Mouse (Mus musculus) spleen, adult 18-20 months (tissue): ENCODE measurements around the gene Rbm15b.

Experiments
- DNase-seq, 2 experiments: peaks; one replicate each; pipeline ENCODE4 v3.0.0; 2022; ENCODE audit warnings: mixed read lengths in 2 of 2

Rbm15b gene

DNA sequence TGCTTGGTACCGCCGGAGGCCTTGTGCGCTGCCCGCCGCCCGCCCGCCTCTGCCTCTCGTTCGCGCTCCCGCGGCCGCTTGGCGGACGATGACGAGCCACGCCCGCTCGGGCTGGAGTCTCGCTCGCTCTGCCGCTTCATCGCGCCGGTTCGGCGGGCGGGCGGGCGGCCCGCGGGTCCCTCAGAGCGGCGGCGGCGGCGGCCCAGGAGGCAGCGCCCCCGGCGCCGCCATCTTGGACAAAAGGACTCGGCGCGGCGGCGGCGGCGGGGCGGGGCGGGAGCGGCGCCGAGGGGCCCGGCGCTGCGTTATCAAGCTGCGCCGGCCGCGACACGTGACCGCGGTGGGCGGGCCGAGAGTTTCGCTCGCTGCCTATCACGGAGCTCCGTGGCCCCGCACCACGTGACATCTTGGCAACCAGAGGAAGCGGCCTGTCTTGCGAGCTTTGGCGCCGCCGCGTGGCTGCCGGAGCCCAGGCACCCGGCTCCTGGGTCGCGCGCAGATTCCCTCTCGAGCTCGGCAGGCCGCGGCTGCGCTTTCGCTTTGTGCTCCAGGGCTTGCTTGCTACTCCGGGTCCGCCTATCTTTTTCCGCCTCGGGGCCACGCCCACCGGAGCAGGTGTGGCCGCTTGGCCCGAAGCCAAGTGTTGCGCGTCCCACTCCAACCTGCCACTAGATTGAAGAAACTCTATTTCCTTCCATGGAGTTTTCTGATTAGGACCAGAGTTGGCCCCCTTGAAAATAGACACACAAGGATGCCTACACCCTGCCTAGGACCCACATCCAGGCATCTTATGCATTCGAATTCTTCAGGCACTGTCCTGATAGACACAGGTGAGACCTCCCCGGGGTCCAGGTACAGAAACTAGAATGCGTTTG, at the start of gene Rbm15b:
Gene Rbm15b, minus strand, starts transcription at position 601 of the 875 bp plus-strand sequence.
- peak; percentile 97 to 98 for DNase-seq

DNA sequence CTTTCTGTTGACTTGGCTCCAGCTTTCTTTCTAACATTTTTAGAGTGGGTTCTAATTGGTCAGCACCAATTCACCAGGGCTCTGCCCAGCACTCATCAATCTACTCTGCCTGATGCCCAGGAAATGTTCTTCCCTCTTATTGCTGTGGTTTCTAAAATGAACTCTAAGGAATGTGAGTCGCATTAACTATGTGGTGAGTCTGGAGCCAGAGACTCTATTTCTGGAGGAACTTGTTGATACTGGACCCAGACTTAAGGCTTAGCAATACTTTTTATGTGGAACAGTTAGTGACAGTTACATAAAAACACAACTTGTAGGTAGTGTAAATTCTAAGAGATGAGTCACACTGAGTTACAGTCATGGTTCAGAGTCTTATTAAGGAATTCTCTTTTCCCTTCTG, 47.8 kb upstream of the Rbm15b start:
- no peak for DNase-seq

DNA sequence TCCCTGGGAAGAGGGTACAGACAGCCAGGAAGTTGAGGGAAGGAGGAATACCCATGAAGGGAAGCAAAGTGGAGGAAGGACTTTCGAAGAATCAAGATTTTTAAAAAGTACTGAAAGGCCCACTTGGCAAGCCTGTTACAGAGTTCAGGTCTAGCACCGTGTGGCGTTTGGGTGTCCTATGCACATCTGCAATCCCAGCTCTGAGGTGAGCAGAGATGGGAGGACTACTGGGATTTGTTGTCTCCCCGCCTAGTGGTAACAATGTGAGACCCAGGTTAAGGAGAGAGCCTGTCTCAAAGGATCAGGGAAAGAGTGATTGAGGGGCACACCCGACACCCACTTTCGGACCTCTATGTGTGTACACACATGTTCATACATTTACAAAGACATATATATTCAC, 27.6 kb upstream of the Rbm15b start:
- DNase-seq, result no peak

DNA sequence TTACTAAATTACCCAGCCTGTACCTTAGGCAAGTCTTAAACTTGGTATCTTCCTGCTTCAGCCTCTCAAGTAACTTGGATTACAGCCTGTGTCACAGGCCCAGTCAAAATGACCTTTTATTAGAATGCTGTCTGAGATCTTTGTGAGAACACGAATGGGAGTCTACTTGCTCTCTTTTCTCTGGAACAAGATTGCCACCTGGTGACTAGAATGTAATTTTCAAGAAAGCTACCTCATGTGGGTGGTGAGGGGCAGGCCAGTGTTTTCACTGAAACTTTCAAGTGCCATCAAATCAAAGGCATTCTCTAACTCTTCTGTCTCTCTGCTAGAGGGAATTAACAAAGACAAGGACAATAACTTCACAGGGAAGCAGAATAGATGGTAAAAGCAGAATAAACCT, 26.5 kb upstream of the Rbm15b start:
- DNase-seq, result no peak

DNA sequence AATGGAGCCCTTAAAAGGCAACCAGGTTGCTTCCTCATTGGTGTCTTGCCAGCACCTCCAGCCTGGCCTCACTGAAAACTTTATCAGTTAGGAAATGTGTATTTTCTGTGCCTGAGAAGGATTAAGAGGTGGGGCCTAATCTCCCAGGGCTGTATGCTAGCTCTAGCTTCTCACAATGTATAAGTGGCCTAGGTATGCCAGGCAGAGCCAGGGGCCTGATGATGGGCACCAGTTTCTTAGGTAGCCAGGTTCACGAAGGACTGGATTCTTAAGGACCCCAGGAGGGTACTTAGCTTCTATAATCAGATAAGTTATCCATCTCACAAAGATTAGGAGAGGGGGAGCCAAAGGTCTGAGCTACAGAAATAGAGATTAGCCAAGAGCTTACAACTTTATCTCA, 24.4 kb upstream of the Rbm15b start:
- no peak for DNase-seq

DNA sequence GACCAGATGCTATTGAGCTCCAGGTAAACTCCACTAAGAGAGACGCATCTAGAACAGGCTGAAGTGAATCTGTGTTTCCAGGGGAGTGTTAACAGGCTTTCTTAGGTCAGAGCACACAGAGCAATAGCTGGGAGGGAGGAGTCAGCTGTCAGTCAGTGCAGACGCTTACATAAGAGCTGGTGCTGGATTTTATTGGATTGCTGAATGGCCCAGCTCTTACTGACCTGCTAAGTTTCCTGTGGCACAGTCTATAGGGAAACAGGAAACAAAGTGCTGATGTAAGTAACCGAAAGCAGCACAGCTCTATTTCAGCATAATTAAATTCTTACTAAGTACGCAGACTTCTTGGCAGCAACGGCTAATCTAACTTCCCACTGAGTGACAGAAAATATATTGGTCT, 21.5 kb upstream of the Rbm15b start:
- no peak for DNase-seq

DNA sequence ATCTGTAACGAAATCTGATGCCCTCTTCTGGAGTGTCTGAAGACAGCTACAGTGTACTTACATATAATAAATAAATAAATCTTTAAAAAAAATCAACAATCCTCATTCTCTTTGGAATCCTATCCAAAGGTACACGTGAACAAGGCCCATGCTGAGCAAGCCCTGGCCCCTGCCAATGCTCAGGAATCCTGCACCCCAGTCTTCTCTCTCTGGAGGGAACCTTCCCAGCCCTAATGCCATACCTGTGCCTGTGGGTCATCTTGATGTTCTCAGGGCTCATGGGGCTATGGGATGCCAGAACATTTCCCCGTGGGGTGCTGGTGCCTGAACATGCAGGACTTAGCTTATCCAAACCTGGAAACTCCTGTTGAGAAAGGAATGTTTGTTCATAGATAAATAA, 20.9 kb upstream of the Rbm15b start:
- no peak for DNase-seq

DNA sequence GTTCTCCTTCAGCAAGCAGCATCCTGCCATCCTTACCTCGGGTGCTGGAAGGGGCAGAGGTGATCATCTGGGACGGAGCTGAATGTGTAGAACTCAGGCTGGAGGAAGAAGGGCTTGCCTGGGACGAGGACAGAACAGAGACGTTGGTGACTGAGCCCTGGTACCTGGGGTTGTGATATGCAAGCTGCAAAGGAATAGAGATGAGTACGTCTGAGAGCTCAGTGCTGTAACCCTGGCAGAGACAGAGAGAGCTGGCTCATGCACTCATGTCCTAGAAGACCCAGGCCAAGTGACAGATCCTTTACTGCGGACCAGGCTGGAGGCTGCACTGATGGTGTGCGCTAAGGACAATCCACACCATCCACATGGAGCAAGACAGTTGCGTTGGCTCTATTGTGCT, 19.4 kb upstream of the Rbm15b start:
- DNase-seq, result no peak

DNA sequence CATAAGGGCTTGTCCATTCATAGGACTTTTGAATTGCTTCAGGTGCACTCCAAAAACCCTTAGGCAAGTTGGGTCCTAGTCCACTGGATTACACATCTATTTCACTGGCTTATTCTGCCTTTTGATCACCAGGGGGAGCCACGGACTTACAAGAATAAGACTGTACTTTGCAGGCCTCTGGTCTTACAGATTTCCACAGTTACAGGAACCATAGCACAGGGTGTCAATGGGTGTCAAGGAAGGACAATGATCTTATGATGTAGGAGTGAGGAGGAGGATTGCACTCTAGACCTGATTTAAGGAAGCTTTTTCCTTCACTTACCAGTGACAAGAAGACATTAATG, 16.5 kb upstream of the Rbm15b start:
- no peak for DNase-seq

DNA sequence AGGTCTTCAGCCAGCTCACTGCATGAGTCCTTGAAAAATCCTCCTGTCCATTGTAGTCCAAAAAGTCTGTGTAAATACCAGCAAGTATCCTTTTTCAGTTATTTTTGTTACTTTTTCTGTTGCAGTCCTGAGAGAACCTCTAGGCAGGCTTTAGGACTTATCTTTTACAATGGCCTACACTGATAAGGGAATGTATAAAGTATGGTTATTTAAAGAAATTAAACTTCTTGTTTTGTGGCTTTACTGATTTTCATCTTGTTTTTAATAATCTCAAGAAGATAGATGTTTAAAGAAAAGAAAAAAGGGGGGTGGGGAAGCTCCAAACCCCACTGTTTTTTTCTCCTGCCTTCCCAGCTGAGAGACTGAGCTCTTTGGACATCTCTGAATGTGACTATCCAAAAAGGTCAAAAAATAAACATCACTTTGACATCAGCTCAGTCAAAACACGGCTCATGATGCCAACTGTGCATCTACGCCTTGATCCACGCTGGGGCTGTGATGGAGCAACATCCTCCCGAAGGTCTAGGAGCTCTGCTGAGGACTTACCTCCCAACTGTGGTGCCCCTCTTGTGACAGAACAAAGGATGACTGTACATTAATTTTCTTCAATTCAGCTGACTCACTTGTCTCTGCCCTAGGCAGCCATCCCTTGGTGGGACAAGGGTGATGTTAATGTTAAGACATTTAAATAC, 16.0 kb upstream of the Rbm15b start:
- no peak for DNase-seq

DNA sequence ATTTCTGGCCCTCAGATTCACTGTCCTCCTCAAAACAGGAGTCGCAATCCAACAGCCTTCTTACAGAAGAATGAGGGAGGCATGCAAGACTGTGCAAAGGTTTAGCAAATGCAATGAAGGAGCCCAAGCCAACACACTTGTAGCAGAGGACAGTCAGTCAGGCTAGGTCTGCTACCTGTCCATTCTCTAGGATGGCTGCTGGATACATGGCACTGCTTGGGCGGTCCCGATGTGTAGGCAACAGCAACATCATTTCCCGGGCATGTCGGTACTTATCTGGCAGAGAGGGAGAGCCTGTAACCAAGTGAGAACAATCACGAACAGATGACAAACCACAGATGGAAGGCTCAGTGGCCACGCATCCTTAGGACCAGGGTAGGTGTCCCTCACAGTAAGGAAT, 14.4 kb upstream of the Rbm15b start:
- no peak for DNase-seq

DNA sequence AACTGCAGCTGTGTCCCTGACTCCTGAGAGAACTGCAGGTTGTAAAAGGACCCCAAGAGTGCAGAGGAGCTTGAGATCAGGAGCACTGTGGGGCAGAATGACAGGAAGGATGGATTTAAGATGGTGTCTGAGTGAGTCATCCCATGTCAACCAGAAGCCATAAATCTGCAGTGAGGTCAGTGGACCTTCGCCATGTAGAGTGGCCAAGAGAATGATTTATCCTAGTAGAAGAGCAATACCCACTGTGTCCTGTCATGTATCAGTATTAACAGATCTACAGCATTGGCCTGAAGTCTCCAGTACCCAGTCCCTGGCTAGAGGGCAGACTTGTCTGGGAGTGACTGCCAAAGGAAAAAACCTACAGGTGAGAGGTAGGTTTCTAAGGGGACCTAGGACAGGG, 11.7 kb upstream of the Rbm15b start:
- DNase-seq, result no peak

DNA sequence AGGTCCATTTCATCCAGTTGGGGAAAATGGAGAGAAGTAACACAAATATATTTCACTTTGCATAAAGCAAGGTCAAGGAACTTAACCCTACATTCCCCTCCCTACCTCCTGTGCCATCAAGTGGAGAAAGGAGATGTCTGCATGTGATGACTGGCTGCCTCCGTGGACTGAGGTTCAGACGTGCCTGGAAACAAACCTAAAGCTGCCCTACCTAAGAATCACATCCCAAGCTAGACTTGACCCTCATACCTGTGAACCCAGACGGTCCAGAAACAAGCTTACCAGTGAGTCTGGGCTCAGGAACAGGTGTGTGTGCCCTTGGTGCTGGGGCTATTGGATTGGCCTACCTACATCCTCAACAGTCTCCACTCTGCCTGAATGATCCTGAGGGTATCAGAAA, 6.1 kb upstream of the Rbm15b start:
- no peak for DNase-seq

DNA sequence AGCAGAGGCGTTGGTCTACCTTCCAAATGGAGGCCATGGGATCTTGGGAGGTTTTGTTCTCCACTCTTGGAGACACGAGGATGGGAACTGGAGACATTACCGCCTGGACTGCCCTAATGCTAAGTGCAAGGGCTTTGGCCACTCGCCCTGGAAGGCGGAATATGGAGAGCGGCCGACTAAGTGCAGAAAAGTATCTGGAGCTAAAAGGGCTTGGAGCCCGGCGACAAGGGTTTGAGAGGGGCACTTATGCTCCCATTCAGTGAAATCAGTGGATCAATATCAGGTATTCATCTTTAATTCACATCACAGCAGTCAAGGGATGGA, 5.3 kb upstream of the Rbm15b start:
- no peak for DNase-seq

DNA sequence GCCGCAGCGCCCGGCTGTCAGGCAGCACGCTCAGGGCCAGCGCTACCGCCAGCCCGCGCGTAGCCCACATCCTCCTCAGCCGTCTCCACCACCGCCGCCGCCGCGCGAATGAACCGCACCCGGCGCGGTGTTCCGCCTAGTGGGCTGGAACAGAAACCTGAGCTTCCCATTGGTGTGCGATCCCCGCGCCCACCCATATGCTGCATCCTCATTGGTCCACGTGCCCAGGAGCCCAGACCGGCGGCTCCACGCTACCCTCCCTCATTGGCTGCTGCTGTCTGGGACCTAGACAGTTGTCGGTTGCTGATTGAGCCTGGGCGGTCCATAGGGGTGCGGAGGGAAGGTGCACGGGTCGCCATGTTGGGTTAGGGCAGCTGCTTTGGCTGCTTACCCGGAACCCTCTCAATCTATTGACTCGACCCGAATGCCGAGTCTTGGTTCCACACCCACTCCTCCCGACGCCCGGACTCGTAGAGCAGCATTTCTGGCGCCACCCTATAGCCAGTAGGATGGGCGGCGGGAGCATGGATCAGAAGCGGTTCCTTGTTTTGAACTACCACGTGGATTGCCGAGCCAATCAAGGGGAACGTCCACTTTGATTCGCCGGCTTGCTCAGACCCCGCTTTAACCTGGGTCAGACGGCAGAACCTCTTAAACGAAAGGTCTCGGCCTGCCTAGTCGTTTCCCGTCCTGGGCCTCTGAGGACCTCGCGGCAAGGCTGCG, 4.8 kb upstream of the Rbm15b start, which contains the start of gene Manf:
Gene Manf, minus strand, starts transcription at position 151 of the 723 bp plus-strand sequence.
- peak; percentile 90 to 96 for DNase-seq

DNA sequence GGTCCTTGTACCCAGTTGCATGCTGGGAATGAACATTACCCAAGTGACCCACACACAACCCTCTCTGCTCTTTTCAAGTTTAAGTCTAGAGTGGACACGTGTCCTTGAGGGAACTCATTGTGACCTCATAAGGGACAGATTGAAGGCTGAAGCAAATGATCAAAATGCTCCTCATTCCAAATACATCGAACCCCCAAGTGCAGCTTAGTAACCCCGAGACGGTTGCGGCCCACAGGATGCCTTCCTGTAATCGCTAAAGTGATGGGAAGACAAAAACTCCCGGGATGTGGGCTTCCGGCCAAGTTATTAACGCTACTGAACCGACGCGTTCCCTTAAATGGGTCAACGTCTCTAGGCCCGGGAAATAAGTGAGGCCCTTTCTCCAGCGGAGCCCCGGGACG, 4.1 kb upstream of the Rbm15b start:
- no peak for DNase-seq

DNA sequence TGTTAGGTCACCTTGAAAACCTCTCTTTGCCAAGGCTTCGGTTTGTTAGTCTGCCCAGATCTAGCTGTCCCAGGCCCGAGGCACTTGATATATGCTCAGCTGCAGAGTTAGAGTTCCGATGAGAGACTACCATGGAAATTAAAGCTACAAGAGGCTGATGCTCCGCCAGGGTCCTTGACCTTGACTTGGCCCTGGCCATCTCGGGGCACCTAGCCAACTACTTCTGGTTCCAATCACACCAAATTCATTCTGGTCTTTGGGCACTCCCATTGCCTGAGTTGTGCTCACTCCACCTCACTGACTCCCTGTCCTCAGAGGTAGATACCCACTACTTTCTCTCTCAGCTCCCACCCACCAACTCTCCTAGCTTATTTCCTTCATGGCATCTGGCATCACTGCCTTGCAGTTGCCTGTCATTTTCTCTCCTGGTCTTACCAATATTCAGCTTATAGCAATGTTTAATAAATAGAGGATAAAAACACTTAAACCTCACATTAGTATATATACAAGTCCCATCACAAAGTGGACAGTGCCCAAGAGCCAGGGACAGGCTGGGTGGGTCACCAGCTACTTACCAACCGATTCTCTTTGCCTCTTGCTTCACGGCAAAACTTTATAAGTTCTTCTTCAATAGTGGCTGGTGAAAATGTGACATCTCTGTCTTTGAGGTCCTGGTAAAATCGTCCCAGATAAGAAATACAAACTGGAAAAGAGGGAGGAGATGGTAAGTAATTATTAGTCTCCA, 3.4 kb upstream of the Rbm15b start:
- DNase-seq, result no peak

DNA sequence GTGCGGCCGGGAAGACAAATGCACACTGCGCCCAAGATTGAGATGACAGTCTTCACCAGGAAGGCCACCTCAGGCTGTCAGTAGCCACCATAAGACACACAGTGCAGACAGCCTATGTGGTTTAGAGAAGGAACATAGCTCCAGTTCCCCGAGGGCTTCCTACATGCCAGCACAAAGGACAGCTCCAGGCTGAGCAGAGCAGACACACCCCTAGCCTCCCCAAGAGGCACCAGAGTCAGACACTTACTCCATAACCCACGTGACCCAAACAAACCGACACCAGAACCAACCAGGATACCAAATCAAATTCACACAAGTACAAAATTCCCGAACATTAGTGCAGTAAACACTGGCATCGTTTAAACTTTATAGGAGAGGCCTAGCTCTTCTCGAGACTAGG, 2.1 kb upstream of the Rbm15b start:
- DNase-seq, result no peak

DNA sequence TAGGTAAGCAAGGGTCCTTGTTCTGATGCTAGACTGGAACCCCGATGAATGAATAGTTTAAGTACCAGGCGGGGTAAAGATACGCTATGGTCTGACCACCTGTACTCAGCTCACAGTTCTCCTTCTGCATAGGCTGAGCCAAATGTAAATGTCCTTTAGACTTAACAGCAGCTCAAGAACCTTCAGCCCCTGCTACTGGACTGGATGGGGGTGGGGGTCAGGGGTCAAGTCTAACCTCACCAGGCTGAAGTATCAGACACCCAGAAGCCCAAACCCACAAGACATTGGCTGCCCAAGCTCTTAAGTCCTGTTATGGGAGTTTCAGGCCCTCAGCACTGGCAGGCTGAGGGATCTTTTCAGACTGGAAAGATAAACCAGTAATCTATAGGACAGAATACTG, 1.1 kb upstream of the Rbm15b start:
- no peak for DNase-seq

DNA sequence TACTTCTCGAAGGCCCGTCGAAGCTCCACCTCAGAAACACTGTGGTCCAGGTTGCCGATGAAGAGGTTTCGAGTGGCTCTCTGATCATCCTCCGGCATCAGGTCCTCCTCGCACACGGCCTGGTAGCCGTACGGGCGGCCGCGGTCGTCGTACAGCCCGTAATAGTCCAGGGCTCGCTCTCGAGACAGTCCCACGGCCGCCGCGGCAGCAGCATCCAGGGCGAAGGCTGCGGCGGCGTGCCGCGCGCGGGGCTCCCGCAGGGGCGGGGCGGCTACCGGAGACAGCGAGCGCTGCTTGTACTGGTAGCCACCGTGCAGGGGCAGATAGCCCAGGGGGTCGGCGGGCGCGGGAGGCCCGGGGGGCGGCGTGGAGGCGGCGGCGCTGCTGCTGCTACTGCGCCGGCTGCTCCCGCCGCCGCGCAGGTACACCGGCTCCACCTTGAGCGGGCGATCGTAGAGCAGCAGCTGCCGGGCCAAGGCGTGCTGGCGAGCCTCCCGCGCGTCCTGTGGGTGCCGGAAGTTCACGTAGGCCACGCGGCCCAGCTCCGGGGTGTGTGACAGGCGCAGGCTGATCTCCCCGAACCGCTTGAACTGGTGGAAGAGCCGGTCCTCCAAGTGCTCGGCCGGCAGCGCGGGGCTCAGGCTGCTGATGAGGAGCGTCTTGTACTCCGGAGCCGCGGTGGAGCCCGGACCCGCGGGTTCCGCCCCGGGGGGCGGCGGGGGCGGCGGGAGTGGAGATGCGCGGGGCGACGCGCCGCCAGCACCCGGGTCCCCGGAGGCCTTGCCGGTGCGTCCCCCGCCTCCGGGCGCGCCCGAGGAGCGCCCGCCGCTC, 1.1 kb downstream of the Rbm15b start:
- DNase-seq, result peak; percentile 51 to 52

DNA sequence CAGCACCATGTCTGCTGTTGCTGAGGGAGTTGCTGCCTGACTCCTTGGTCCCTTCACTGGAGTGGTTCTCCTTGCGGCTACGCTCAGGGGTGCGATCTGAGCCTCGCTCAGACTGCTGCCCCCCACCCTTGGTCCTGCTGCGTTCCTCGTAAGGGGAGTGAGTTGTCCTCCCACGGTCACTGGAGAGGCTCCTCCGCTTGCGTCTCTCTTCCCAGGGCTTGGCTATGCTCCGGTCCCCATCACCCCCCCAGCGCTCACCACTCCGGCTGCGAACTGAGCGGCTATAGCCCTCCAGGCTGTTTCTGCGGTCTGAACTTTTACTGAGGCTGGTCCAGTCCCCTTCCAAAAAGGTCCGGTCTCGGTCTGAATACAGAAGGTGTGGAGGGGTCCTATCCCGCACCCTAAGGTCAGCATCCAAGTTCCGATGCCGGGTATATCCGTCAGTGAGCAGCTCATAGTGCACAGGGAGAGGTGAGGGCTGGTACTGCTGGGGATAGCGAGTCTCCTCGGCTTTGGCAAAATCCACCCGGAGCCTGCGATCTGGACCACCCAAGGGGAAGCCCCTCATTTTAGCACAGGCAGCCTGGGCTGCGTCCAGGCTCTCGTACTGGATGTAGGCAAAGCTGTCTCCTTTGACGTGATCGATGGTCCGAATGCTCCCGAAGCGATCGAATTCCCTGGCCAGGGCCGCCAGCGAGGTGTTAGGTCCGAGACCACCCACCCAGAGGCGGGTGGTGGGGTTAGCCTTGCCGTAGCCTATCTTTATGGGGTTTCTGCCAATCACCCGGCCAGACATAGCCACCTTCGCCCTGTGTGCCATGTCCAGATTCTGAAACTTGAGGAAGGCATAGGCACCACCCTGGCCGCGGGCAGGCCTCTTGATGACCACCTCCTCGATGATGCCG, 2.0 kb downstream of the Rbm15b start:
- DNase-seq, result no peak
